Mouse (Mus musculus): Measurements from ENCODE around the gene Mark3. TPM values are rescaled to one million over a fixed set of nuclear protein-coding genes. Genes with fewer than 3 reads are reported as not detected.

The Mark3 gene
- polyA plus RNA-seq, 1 experiment, result 80.0 TPM

DNA sequence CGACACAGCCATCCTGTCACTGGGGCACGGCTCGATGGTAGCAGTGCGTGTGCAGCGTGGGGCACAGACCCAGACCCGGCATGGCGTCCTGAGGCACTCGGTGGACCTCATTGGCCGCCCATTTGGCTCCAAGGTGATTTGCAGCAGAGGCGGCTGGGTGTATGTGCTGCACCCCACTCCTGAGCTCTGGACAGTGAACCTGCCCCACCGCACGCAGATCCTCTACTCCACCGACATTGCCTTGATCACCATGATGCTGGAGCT, 104.3 kb downstream of the Mark3 start:
- Histone ChIP-seq H3K27ac (ENCODE audit: insufficient read depth, low read length) (no peak overlapping the region), H3K4me1 (ENCODE audit: control insufficient read depth, insufficient read depth, low read length) (peaks cover 9% of the 10 kb centered on the region), H3K4me3 (replicated peaks; ENCODE audit: insufficient read depth, low read depth, low read length) (peak overlapping the region; percentile 66), H3K27me3 (ENCODE audit: control insufficient read depth, insufficient read depth, low read length) (no peaks in the 10 kb centered on the region)
- no peak for DNase-seq
- TF ChIP-seq POLR2A (IDR thresholded peaks at IDR 0.05; ENCODE audit: borderline replicate concordance, insufficient read depth, low read length), result no peak
- TF ChIP-seq CTCF (IDR thresholded peaks at IDR 0.05; ENCODE audit: borderline replicate concordance, insufficient read depth, low read depth, low read length), result no peak
- 9% methylated on average over 13 of the region's 13 CpGs for WGBS

DNA sequence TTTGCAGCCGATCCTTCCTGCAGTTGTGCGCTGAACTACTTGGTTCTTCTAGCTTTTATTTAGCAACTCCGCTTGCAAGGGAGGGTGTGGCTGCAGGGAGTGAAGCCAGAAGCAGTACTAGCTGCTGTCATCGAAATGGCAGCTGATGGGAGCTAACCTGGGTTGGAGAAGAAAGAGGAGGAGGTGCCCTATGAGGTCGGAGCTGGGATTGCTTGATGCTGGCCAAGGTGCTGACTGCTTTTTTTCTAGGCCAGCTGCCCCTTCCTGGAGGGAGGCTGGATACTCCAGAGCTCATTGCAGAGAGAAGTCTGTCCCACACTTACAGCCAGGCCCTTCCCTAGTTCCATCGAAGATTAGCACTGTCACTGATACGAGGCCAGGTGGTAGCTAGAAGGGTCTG, 104.7 kb downstream of the Mark3 start:
- no peak for TF ChIP-seq POLR2A (IDR thresholded peaks at IDR 0.05; ENCODE audit: borderline replicate concordance, insufficient read depth, low read length)
- no peak for TF ChIP-seq CTCF (IDR thresholded peaks at IDR 0.05; ENCODE audit: borderline replicate concordance, insufficient read depth, low read depth, low read length)
- WGBS, result 49% methylated on average over 7 of the region's 7 CpGs

DNA sequence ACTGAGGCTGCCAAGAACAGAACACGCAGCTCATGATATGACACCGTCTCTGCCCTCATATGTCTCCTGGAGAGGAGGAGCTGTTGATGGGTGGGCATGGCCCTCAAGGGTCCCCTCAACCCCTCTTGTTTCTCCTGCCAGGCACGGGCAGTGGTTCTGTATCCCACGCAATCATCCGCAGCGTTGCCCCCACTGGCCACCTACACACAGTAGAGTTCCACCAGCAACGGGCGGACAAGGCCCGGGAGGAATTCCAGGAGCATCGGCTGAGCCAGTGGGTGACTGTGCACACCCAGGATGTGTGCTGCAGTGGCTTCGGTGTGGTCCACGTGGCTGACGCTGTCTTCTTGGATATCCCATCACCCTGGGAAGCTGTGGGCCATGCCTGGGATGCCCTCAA, 106.3 kb downstream of the Mark3 start:
- Histone ChIP-seq H3K27me3 (ENCODE audit: control insufficient read depth, insufficient read depth, low read length) (no peaks in the 10 kb centered on the region), H3K4me3 (replicated peaks; ENCODE audit: insufficient read depth, low read depth, low read length) (no peak overlapping the region), H3K4me1 (ENCODE audit: control insufficient read depth, insufficient read depth, low read length) (peaks cover 9% of the 10 kb centered on the region), H3K27ac (ENCODE audit: insufficient read depth, low read length) (no peak overlapping the region)
- WGBS, result 39% methylated on average over 13 of the region's 13 CpGs
- DNase-seq, result no peak
- TF ChIP-seq POLR2A (IDR thresholded peaks at IDR 0.05; ENCODE audit: borderline replicate concordance, insufficient read depth, low read length), result no peak
- no peak for TF ChIP-seq CTCF (IDR thresholded peaks at IDR 0.05; ENCODE audit: borderline replicate concordance, insufficient read depth, low read depth, low read length)

More for the DNA sequence above, 104.7 kb downstream of the Mark3 start:
- DNase-seq, result no peak
- H3K27me3 ChIP-seq (ENCODE audit: control insufficient read depth, insufficient read depth, low read length), result no peaks in the 10 kb centered on the region
- H3K4me1 ChIP-seq (ENCODE audit: control insufficient read depth, insufficient read depth, low read length), result peaks cover 9% of the 10 kb centered on the region
- no peak overlapping the region for H3K4me3 ChIP-seq (replicated peaks; ENCODE audit: insufficient read depth, low read depth, low read length)
- H3K27ac ChIP-seq (ENCODE audit: insufficient read depth, low read length), result no peak overlapping the region

DNA sequence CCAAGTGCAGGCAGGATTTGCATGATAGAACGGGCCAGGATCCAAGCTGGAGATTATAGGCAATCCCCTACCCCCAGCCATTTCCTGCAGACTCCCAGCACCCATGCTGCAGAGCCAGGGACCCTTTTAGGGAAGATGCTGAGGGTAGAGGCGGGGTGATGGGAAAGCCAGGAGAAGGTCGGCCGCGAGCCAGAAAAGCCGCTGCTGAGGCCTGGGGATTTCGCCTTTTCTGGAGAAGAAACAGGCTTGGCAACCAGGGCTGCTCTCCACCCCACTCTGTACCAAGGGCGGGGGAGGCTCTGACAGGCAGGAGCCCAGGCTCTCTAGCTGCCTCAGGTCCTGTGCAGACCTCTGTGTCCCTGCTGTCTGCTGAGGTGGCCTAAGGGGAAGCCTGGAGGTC, 107.0 kb downstream of the Mark3 start:
- WGBS, result 30% methylated on average over 8 of the region's 8 CpGs
- no peak overlapping the region for H3K27ac ChIP-seq (ENCODE audit: insufficient read depth, low read length)
- H3K27me3 ChIP-seq (ENCODE audit: control insufficient read depth, insufficient read depth, low read length), result no peaks in the 10 kb centered on the region
- peaks cover 14% of the 10 kb centered on the region for H3K4me1 ChIP-seq (ENCODE audit: control insufficient read depth, insufficient read depth, low read length)
- no peak overlapping the region for H3K4me3 ChIP-seq (replicated peaks; ENCODE audit: insufficient read depth, low read depth, low read length)
- DNase-seq, result no peak
- TF ChIP-seq POLR2A (IDR thresholded peaks at IDR 0.05; ENCODE audit: borderline replicate concordance, insufficient read depth, low read length) (no peak), CTCF (IDR thresholded peaks at IDR 0.05; ENCODE audit: borderline replicate concordance, insufficient read depth, low read depth, low read length) (no peak)

DNA sequence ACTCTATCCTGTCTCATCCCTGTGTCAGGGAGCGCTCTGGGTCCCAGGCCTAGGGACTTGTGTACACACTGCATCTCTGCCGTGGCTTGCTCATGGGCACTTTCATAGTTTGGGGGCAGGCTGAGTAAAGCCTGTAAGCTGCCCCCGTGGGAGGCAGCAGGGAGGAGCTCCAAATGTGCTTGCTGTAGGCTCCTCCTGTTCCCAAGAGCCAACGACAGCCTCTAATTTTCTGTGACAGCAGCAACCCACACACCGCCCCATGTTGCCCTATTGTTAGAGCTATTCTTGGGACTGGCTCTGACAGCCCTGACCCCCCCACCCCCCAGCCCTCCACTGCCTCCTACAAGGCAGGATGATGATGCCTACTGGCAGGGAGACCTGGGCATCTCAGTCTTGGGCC, 107.7 kb downstream of the Mark3 start:
- TF ChIP-seq POLR2A (IDR thresholded peaks at IDR 0.05; ENCODE audit: borderline replicate concordance, insufficient read depth, low read length) (no peak), CTCF (IDR thresholded peaks at IDR 0.05; ENCODE audit: borderline replicate concordance, insufficient read depth, low read depth, low read length) (no peak)
- no peak for DNase-seq
- H3K27ac ChIP-seq (ENCODE audit: insufficient read depth, low read length), result no peak overlapping the region
- H3K4me3 ChIP-seq (replicated peaks; ENCODE audit: insufficient read depth, low read depth, low read length), result no peak overlapping the region
- H3K4me1 ChIP-seq (ENCODE audit: control insufficient read depth, insufficient read depth, low read length), result peaks cover 21% of the 10 kb centered on the region
- WGBS, result 38% methylated on average over 5 of the region's 5 CpGs
- H3K27me3 ChIP-seq (ENCODE audit: control insufficient read depth, insufficient read depth, low read length), result no peaks in the 10 kb centered on the region

DNA sequence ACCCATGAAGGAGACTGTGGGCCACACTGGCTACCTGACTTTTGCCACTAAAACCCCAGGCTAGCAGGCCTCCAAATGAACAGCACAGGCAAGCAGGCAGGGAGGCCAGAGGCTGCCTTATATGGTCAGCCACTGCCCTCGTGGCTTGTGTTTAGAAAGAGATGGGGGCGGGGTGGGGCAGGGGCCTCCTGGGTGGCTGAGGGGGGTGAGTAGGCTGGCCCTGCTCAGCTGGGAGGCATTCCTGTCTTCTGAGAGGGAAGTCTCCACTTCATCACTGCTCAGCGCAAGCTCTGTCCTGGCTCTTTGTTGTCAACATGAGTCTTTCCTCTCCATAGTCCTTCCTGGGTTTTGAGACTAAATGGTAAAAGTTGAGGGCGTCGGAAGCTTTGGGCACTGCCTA, 108.5 kb downstream of the Mark3 start:
- Histone ChIP-seq H3K4me3 (replicated peaks; ENCODE audit: insufficient read depth, low read depth, low read length) (no peak overlapping the region), H3K27ac (ENCODE audit: insufficient read depth, low read length) (no peak overlapping the region), H3K27me3 (ENCODE audit: control insufficient read depth, insufficient read depth, low read length) (no peaks in the 10 kb centered on the region), H3K4me1 (ENCODE audit: control insufficient read depth, insufficient read depth, low read length) (peaks cover 25% of the 10 kb centered on the region)
- no peak for TF ChIP-seq CTCF (IDR thresholded peaks at IDR 0.05; ENCODE audit: borderline replicate concordance, insufficient read depth, low read depth, low read length)
- no peak for TF ChIP-seq POLR2A (IDR thresholded peaks at IDR 0.05; ENCODE audit: borderline replicate concordance, insufficient read depth, low read length)
- no peak for DNase-seq
- whole genome bisulfite sequencing, result 75% methylated on average over 5 of the region's 5 CpGs

DNA sequence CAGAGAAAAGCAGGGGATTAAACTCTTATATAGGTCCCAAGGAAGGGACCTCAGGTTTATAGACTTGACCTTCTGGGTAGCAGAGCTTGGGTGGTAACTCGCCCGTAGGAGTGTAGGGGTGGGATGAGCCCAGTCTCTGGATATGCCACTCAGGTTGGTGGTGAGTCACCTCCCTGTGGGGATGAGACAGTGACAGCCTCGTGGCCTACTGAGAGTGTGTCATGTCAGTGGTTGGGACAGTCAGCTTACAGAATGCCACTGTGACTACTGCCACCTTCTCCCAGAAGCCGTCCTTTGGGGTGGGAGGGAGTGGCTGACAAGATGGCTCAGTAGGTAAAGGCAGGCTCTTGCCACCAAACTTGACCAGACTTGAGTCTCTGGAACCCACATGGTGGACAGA, 112.1 kb downstream of the Mark3 start:
- 62% methylated on average over 4 of the region's 4 CpGs for WGBS
- H3K27ac ChIP-seq (ENCODE audit: insufficient read depth, low read length), result 0 out of 2 replicates have a peak overlapping the region, but pooled peaks have one; percentile 35

DNA sequence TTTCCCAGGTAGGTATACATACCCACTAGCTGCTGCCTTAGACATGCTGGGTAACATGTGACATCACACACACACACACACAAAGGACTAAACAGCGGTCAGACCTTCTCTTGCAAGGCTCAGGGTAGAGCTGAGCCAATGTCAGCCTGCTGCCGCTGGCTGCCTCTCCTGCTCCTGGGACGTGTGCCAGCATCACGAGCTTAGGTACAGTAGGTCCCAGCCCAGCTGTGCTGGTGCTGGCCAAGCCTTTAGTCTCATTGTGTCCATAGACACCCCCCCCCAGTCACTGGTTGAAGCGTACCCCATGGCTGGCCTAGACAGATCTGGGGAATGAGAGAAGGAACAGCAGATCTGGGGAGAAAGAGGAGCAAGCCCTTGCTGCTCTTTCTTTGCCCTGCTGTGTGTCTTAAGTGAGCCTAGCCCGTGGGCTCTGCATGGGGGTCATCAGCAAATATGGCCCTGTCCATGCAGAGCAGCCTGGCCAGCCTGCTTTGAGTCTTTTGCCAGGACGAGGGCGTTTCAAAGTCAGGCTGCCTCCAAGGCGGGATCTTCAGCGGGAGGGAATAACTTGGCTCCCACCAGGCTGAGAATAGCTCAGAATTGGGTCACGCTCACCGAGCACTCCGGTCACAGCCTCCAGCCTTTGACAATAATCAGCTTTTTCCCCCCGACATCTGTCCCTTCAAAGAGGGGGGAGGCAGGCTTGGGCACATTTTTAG, 113.2 kb downstream of the Mark3 start:
- Histone ChIP-seq H3K4me1 (ENCODE audit: control insufficient read depth, insufficient read depth, low read length) (peaks cover 48% of the 10 kb centered on the region), H3K27ac (ENCODE audit: insufficient read depth, low read length) (peak overlapping the region; percentile 86), H3K4me3 (replicated peaks; ENCODE audit: insufficient read depth, low read depth, low read length) (no peak overlapping the region), H3K27me3 (ENCODE audit: control insufficient read depth, insufficient read depth, low read length) (no peaks in the 10 kb centered on the region)
- peak; percentile 78 to 85 for DNase-seq
- TF ChIP-seq POLR2A (IDR thresholded peaks at IDR 0.05; ENCODE audit: borderline replicate concordance, insufficient read depth, low read length), result no peak
- TF ChIP-seq CTCF (IDR thresholded peaks at IDR 0.05; ENCODE audit: borderline replicate concordance, insufficient read depth, low read depth, low read length), result no peak
- WGBS, result 4% methylated on average over 14 of the region's 14 CpGs

More for the DNA sequence above, 112.1 kb downstream of the Mark3 start:
- TF ChIP-seq CTCF (IDR thresholded peaks at IDR 0.05; ENCODE audit: borderline replicate concordance, insufficient read depth, low read depth, low read length) (no peak), POLR2A (IDR thresholded peaks at IDR 0.05; ENCODE audit: borderline replicate concordance, insufficient read depth, low read length) (no peak)
- DNase-seq, result peak; percentile 30 to 45
- no peak overlapping the region for H3K4me3 ChIP-seq (replicated peaks; ENCODE audit: insufficient read depth, low read depth, low read length)
- no peaks in the 10 kb centered on the region for H3K27me3 ChIP-seq (ENCODE audit: control insufficient read depth, insufficient read depth, low read length)
- peaks cover 42% of the 10 kb centered on the region for H3K4me1 ChIP-seq (ENCODE audit: control insufficient read depth, insufficient read depth, low read length)
